Mouse (Mus musculus) lung, adult 2 months (tissue): ENCODE results near the gene Smg9.

ENCODE experiments used
- CTCF ChIP-seq: fragments of 200-500 bp; IDR thresholded peaks from 2 replicates; pipeline ENCODE4 v1.5.1; 2011; ENCODE audit warnings: mild to moderate bottlenecking, low read length, control low read depth; ENCODE audit not compliant: insufficient read depth
- POLR2A ChIP-seq: fragments of 200-500 bp; IDR thresholded peaks from 2 replicates; pipeline ENCODE4 v1.6.1; 2011; ENCODE audit warnings: low read depth, mild to moderate bottlenecking, control low read depth, low read length, borderline replicate concordance; ENCODE audit errors: extremely low read depth

DNA sequence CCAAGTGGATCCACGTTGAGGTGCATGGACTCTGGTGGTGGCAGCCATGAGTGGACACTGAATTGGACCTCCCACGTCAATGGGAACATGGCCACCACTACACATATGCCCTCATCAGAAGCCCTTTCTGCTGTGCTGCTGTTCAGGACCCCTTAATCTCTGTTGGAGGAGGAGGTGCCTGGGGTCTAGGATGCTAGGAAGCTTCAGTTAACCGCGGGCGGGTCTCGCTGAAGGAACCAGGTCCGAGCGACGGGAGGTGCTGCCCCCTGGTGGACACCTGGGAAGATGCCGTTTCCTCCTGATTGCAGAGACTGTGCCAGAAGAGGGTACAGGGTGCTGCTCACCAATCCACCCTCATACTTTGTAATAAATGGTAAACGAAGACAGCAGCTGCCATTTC, 14.6 kb upstream of the Smg9 start:
- TF ChIP-seq CTCF, result peak; percentile 85
- TF ChIP-seq POLR2A, result no peak
